Mouse (Mus musculus): ENCODE results near the gene Nlrp4e.
"Not testable (repeated sequence)": the region's sequence is repeated elsewhere in the genome, so short reads cannot be mapped to it uniquely, and the experiment has no call there.

Gene Nlrp4e

DNA sequence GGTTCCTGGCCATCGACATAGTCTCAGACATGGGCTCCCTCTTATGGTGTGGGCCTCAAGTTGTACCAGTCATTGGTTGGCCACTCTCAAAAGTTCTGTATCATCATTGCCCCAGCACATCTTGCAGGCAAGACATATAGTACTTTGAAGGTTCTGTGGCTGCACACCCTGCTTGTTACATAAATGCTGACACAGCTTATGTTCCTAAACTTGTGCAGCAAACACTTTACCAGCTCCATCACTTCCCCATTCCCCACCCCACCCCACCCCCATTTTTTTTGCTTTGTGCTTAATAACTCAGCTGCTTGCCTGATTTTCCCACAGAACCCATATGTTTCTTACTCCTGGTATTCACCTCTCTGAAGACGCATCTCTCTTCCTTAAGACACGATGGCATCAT lies at the start of gene Nlrp4e:
TSS of gene Nlrp4e (plus strand) at position 301 of the 400 bp plus-strand sequence.
- not testable (repeated sequence) for DNase-seq (ENCODE audit: low read depth, low spot score)

- not testable (repeated sequence) for DNase-seq (ENCODE audit: low read depth, low spot score)
Observed at GRCm38 (mm10) chr7:23251582-23251981, 49.4 kb upstream of the Nlrp4e start, which contains the start of gene Vmn1r166. Vmn1r166 (minus strand) TSS chr7:23251682.

GRCm38 (mm10) chr7:23278800-23279199 lies 22.2 kb upstream of the Nlrp4e start, which contains the start of gene Gm6902:
Gm6902 (minus strand) TSS chr7:23278900.
- not testable (repeated sequence) for DNase-seq (ENCODE audit: low read depth, low spot score)

- not testable (repeated sequence) for DNase-seq (ENCODE audit: low read depth, low spot score)
Observed at GRCm38 (mm10) chr7:23358311-23358710, 57.3 kb downstream of the Nlrp4e start.

DNA sequence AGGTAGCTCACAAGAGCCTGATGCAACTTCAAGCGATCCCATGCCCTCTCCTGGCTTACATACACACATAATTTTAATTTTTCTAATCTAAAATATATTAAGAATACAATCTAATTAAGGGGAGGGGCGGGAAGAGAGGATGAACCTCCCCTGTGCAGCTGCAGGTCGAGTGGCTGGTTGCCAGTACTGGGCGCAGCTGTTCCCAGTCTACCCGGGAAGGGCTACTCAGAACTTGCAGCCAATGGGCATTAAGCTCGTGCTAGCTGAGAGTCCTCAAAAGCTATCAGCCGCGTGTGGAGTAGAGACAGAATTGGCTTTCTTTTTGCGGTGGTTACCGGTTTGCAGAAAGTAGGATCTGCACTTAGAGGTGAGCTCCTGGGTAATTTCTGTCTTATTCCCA lies 84.6 kb downstream of the Nlrp4e start, which contains the start of gene Nlrp5:
TSS of gene Nlrp5 (plus strand) at position 301 of the 400 bp plus-strand sequence.
- no peak for DNase-seq (ENCODE audit: low read depth, low spot score)

All from brain, embryonic 18.5 days (tissue).